Mouse (Mus musculus) brain, embryonic 14.5 days (tissue): ENCODE data around the gene Slc16a8.

ENCODE experiments used
- CTCF ChIP-seq: fragments of 200-500 bp; IDR thresholded peaks from 2 replicates; pipeline ENCODE4 v1.5.1; 2012; ENCODE audit warnings: inconsistent platforms, mild to moderate bottlenecking, moderate library complexity, borderline replicate concordance; ENCODE audit not compliant: insufficient read depth, insufficient read length; ENCODE audit errors: extremely low read depth
- POLR2A ChIP-seq: fragments of 200-500 bp; IDR thresholded peaks from 2 replicates; pipeline ENCODE4 v1.6.1; 2012; ENCODE audit warnings: mild to moderate bottlenecking, inconsistent platforms, borderline replicate concordance; ENCODE audit not compliant: poor library complexity, insufficient read depth, insufficient read length, severe bottlenecking; ENCODE audit errors: extremely low read depth

- TF ChIP-seq CTCF (no peak), POLR2A (no peak)
Measured at GRCm38 (mm10) chr15:79287091-79287490, 32.5 kb upstream of the Slc16a8 start.
